Comparison of ENCODE assay signal across 17 mouse cellular contexts in genomic region chr11:34759582-34759981, GRCm38 (mm10). TPM values are rescaled to one million over a fixed set of nuclear protein-coding genes. Genes with fewer than 3 reads are reported as not detected.
DNase-seq lines count a peak whose midpoint lies in the region; TF ChIP-seq lines count a peak whose summit lies in the region.
"Had no signal": no experiment of that assay in that cellular context is flagged by ENCODE, and none has a peak within 500 bp of the region (broad histone marks: within the 10 kb centered on the region; RNA-seq: fewer than 3 reads in every experiment).

No protein-coding gene starts in this region.

- no peak for TF ChIP-seq POLR2A in CH12.LX (IDR thresholded peaks at IDR 0.05; ENCODE audit: low read depth, low read length)

- no peak overlapping the region for H3K27ac ChIP-seq in CH12.LX (ENCODE audit: insufficient read depth, low read depth)

- peaks cover 14 to 71% of the 10 kb centered on the region in 2 experiments for H3K4me1 ChIP-seq in CH12.LX (ENCODE audit: control insufficient read depth in 1 of 2, insufficient read depth in 2 of 2)

- peak; percentile 33 for DNase-seq in heart, adult 11 months
- DNase-seq in heart, adult 8-10 months (ENCODE audit: low spot score) = no peak
- peak; percentile 50 for DNase-seq in CH12.LX (ENCODE audit: extremely low read depth)
- DNase-seq in lung, postnatal 14 days = no peak
- DNase-seq: adrenal gland, adult 2 months; adrenal gland, adult 8-10 months; adrenal gland, postnatal 10 days; adrenal gland, postnatal 14 days; adrenal gland, postnatal 25 days; adrenal gland, postnatal 36 days; B cell, adult 2 months; cerebellum, adult 11 months; cerebellum, adult 11-12 months; cerebellum, adult 18-20 months; cerebellum, adult 2 months had no signal

- H3K4me3 ChIP-seq in CH12.LX (replicated peaks in 1 of 3; ENCODE audit: low read depth in 2 of 3, low read length in 2 of 3, poor library complexity in 1 of 3) = no peak overlapping the region

- H3K36me3 ChIP-seq in CH12.LX (replicated peaks in 1 of 2; ENCODE audit: control insufficient read depth in 1 of 2, insufficient read depth in 1 of 2, low read length in 1 of 2) = peaks cover 43 to 73% of the 10 kb centered on the region in 2 experiments
- H3K36me3 ChIP-seq: G1E had no signal

- dilution Hi-C loops in CH12.LX (cut with MboI; ENCODE audit: extremely low pct_ligation_motif_present, extremely low pct_unique_long_range_greater_than_20kb, low sequenced_read_pairs) = no loop called here

- TF ChIP-seq CTCF in CH12.LX (conservative IDR thresholded peaks at IDR 0.05 in 1 of 2, IDR thresholded peaks at IDR 0.05 in 1 of 2; ENCODE audit: low read depth in 2 of 2, low read length in 2 of 2) = no peak

- peak overlapping the region; percentile 51 for H3K4me2 ChIP-seq in CH12.LX (ENCODE audit: insufficient read depth, low read depth, poor library complexity, severe bottlenecking)

- TF ChIP-seq EP300 in CH12.LX (IDR thresholded peaks at IDR 0.05; ENCODE audit: low read length) = peak; percentile 86

- no peaks in the 10 kb centered on the region for H3K27me3 ChIP-seq in CH12.LX (replicated peaks)
- H3K27me3 ChIP-seq: Patski had no signal

- H3K79me2 ChIP-seq in CH12.LX (replicated peaks; ENCODE audit: control insufficient read depth, extremely low read depth, insufficient read depth, poor library complexity, severe bottlenecking) = peaks cover 93% of the 10 kb centered on the region

- H3K9me3 ChIP-seq in CH12.LX (replicated peaks; ENCODE audit: low read length) = peaks cover 12% of the 10 kb centered on the region

- in situ Hi-C loops in CH12.LX (cut with MboI; ENCODE audit: low pct_ligation_motif_present, low pct_unique_long_range_greater_than_20kb, low sequenced_read_pairs) = no loop called here

- TF ChIP-seq RAD21 in CH12.LX (IDR thresholded peaks at IDR 0.05; ENCODE audit: low read depth, low read length) = no peak

- no peak overlapping the region for H3K9ac ChIP-seq in CH12.LX (ENCODE audit: insufficient read depth, low read depth)

TF ChIP-seq in CH12.LX, 34 proteins besides CTCF, POLR2A, EP300 and RAD21:
- TF ChIP-seq IRF4 (IDR thresholded peaks at IDR 0.05; ENCODE audit: low read depth, low read length) (peak; percentile 48; the same call in 1 of the 2 replicates), HCFC1 (IDR thresholded peaks at IDR 0.05; ENCODE audit: low read depth, low read length) (no peak), ETS1 (conservative IDR thresholded peaks at IDR 0.05; ENCODE audit: low read depth, low read length) (peak; percentile 80), KAT2A (IDR thresholded peaks at IDR 0.05; ENCODE audit: insufficient replicate concordance, low read length) (no peak), ZNF384 (IDR thresholded peaks at IDR 0.05; ENCODE audit: low read depth, low read length) (peak; percentile 77), MEF2A (IDR thresholded peaks at IDR 0.05; ENCODE audit: borderline replicate concordance, low read depth, low read length) (peak; percentile 70), NELFE (IDR thresholded peaks at IDR 0.05; ENCODE audit: low read depth, low read length) (no peak), JUND (conservative IDR thresholded peaks at IDR 0.05; ENCODE audit: low read depth, low read length) (0 out of 2 replicates have a peak, but pooled peaks have one; percentile 37), ZMIZ1 (IDR thresholded peaks at IDR 0.05; ENCODE audit: low read depth, low read length) (no peak), USF1 (IDR thresholded peaks at IDR 0.05; ENCODE audit: low read depth, low read length) (no peak)

RNA-seq across cellular contexts. Expression of gene Dock2, which starts 24.1 kb away (rescaled TPM):
- total RNA-seq in heart, adult 8-10 months (2022) = 1 to 10 TPM; 1.3 to 5.2 (median 1.8) TPM
- 109 and 133 TPM in 2 replicates for total RNA-seq in CH12.LX (2012; rRNA removed)
- 79.6 and 83.8 TPM in 2 replicates for total RNA-seq in CH12.LX (2014; rRNA removed)
- 137 and 151 TPM in 2 replicates for polyA plus RNA-seq in CH12.LX (2012; ENCODE audit: insufficient read length, low read depth)
- polyA plus RNA-seq: Patski had no signal

Comparison
In these comparisons a context has a peak if more than half of its experiments do, and no peak if none do; other contexts are left out.
1. DNase-seq: peak in heart, adult 11 months (single experiment) and CH12.LX (single experiment); none in heart, adult 8-10 months (single experiment) and lung, postnatal 14 days (single experiment).
2. RNA of gene Dock2, which starts 24.1 kb away (total RNA-seq): 79.6 to 133 TPM in CH12.LX; 1.3 to 5.2 TPM in heart, adult 8-10 months; every median in the first group is over 10 times any median in the second.